Mouse (Mus musculus) heart, embryonic 10.5 days (tissue): Measurements from ENCODE around the gene Ehd4. TPM values are rescaled to one million over a fixed set of nuclear protein-coding genes. Genes with fewer than 3 reads are reported as not detected.

Experiments used
- DNase-seq: peaks from one replicate; pipeline ENCODE4 v3.0.0-alpha.2; 2017; ENCODE audit warnings: low spot score
- H3K27ac ChIP-seq: fragments of 300-500 bp; sonication (generic); 2 replicates; pipeline ENCODE4 v1.5.1; 2016; ENCODE audit warnings: mild to moderate bottlenecking
- H3K27me3 ChIP-seq: fragments of 300-500 bp; sonication (generic); 2 replicates; pipeline ENCODE4 v1.6.1; 2016; ENCODE audit warnings: mild to moderate bottlenecking; ENCODE audit not compliant: poor library complexity, insufficient read depth, severe bottlenecking
- H3K36me3 ChIP-seq: fragments of 300-500 bp; sonication (generic); 2 replicates; pipeline ENCODE4 v1.6.1; 2016; ENCODE audit warnings: mild to moderate bottlenecking, moderate library complexity
- H3K4me1 ChIP-seq: fragments of 300-500 bp; sonication (generic); 2 replicates; pipeline ENCODE4 v1.6.1; 2016; ENCODE audit warnings: mild to moderate bottlenecking
- H3K4me3 ChIP-seq: fragments of 300-500 bp; sonication (generic); 2 replicates; pipeline ENCODE4 v1.5.1; 2016; ENCODE audit warnings: mild to moderate bottlenecking, moderate library complexity
- H3K9me3 ChIP-seq: fragments of 300-500 bp; sonication (generic); 2 replicates; pipeline ENCODE4 v1.6.1; 2016; ENCODE audit warnings: mild to moderate bottlenecking, moderate library complexity
- WGBS: fragments of 180-500 bp; shearing (Covaris S2); methylation state at CpG from one replicate; pipeline ENCODE4 v1.1.7; 2016; 5-methylcytosine and 5-hydroxymethylcytosine counted together
- polyA plus RNA-seq: library from polyadenylated mRNA; unstranded; fragments of >200 nt; fragmentation: Nextera tagmentation; extraction: Ambion mirVana; gene quantifications from 2 replicates; pipeline ENCODE4 v1.2.1, GENCODE M21; 2016

Gene Ehd4
- polyA plus RNA-seq, 1 experiment from 2014 or later, result 115 TPM

DNA sequence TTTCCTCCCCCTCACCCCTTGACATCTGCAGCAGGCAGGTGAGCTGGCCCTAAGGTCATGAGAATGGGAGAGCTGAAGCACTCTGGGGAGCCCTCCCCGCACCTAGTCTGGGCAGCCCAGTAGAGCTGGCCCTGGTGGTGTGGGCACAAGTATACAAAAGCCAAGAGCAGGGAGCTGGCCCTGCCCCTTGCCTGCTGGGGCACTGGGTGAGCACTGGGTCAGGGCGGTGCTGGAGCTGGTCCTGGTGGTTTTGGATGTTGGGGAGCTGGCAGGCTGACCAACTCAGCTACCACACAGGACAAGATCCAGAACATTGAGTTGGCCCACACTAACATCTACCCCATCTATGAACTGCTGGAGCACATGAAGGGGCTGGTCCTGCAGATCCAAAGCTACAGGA lies 5.0 kb upstream of the Ehd4 start:
- H3K4me3 ChIP-seq, result no peak overlapping the region
- peak overlapping the region; percentile 65 for H3K27ac ChIP-seq
- DNase-seq, result no peak
- 78% methylated on average over 2 of the region's 2 CpGs for WGBS
- H3K4me1 ChIP-seq, result peaks cover 8% of the 10 kb centered on the region
- H3K27me3 ChIP-seq, result no peaks in the 10 kb centered on the region
- H3K9me3 ChIP-seq, result no peaks in the 10 kb centered on the region
- H3K36me3 ChIP-seq, result no peaks in the 10 kb centered on the region

DNA sequence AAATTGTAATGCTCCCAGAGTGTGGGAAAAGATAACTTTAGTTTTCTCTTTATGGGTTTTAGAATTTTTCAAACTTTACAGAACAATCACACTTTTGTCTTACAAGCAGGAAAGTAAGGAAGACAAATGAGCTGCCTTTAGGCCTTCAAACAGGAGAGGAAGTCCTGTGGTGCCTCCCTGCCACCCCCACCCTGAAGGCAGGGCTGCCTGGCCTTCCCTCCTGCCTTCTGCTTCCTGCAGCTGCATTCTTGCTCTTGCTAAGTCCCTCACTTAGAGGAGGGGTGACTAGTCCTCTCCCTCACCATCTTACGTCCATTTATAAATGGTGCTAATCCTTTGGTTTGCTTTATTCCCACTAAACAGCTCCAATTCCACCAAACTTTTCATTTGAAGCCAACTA lies 4.4 kb upstream of the Ehd4 start:
- DNase-seq, result no peak
- H3K4me1 ChIP-seq, result peaks cover 8% of the 10 kb centered on the region
- H3K27me3 ChIP-seq, result no peaks in the 10 kb centered on the region
- 28% methylated on average over 1 of the region's 1 CpGs for WGBS
- no peak overlapping the region for H3K4me3 ChIP-seq
- no peak overlapping the region for H3K27ac ChIP-seq
- no peaks in the 10 kb centered on the region for H3K36me3 ChIP-seq
- no peaks in the 10 kb centered on the region for H3K9me3 ChIP-seq

DNA sequence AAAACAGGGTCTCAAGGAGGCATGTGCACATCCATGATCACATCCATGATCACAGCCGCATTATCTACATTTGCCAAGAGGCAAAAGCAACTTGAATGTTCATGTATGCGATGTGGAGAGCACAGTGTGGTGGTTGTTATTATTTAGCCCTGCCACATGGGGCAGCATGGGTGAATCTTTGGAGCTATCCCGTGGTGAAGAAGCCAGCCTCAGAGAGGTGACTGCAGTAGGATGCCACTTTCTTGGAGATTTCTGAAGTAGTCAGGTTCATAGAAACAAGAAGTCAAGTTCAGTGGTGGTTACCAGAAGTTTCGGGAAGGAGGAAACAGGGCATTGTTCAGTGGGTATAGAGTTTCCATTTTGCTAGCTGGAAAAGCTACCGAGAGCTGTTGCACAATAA lies 3.6 kb upstream of the Ehd4 start:
- no peak overlapping the region for H3K27ac ChIP-seq
- no peaks in the 10 kb centered on the region for H3K36me3 ChIP-seq
- 59% methylated on average over 5 of the region's 5 CpGs for WGBS
- no peaks in the 10 kb centered on the region for H3K9me3 ChIP-seq
- no peak for DNase-seq
- H3K27me3 ChIP-seq, result no peaks in the 10 kb centered on the region
- peaks cover 8% of the 10 kb centered on the region for H3K4me1 ChIP-seq
- no peak overlapping the region for H3K4me3 ChIP-seq

DNA sequence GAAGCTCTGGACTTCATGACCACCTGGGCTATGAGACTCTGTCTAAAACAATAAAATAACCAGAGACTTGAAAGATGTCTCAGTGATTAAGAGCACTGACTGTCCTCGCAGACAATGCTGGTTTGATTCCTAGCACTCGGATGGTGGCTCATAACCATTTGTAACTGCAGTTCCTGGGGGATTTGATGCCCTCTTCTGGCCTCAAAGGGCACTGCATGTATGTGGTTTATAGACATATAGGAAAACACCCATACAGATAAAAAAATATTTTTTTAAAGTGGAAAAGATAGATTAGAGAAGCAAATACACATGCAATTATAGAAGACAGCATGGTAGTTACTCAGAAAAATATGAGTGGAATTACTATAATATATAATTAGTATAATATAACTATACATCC lies 3.2 kb upstream of the Ehd4 start:
- H3K4me3 ChIP-seq, result no peak overlapping the region
- H3K9me3 ChIP-seq, result no peaks in the 10 kb centered on the region
- peaks cover 11% of the 10 kb centered on the region for H3K4me1 ChIP-seq
- 72% methylated on average over 2 of the region's 2 CpGs for WGBS
- no peak overlapping the region for H3K27ac ChIP-seq
- no peaks in the 10 kb centered on the region for H3K27me3 ChIP-seq
- H3K36me3 ChIP-seq, result no peaks in the 10 kb centered on the region
- no peak for DNase-seq

DNA sequence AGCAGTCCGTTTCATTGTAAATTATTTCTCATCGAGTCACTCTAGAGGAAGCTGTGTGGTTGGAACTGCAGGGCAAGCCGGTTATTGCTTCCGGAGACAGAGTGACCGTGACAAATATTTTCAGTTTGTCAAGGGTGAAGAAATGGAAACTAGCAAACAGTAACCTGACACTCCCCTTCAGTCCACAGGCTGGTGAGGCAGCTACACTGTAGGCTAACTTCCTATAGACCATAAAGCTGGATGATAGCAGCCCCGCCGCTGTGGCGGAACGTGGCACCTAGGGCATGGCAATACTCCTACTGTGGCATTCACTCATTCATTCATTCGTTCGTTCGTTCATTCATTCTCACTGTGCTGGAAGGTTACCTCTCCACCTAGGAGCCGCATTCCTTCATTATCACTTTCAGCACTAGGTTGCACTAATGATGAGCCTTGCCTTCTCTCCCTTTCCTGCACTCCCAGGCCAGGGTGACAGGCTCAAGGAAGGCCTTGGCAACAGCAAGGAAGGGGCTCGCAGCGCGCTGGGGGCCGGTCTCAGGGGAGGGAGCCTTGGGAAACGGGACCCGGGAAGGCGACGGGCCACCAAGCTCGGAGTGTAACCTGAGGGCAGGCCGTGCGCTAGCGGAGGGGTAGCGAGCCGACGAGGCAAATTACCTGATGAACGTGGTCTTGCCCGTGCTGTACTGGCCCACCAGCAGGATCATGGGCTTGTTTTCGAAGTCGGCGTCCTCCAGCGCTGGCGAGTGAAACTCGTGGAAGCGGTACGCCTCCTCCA lies 633 bp downstream of the Ehd4 start:
- 2% methylated on average over 37 of the region's 38 CpGs for WGBS
- peak overlapping the region; percentile 92 for H3K27ac ChIP-seq
- H3K36me3 ChIP-seq, result peaks cover 14% of the 10 kb centered on the region; the same call in 1 of the 2 replicates
- no peaks in the 10 kb centered on the region for H3K9me3 ChIP-seq
- H3K27me3 ChIP-seq, result no peaks in the 10 kb centered on the region
- DNase-seq, result no peak
- peak overlapping the region; percentile 88 for H3K4me3 ChIP-seq
- peaks cover 10% of the 10 kb centered on the region for H3K4me1 ChIP-seq

DNA sequence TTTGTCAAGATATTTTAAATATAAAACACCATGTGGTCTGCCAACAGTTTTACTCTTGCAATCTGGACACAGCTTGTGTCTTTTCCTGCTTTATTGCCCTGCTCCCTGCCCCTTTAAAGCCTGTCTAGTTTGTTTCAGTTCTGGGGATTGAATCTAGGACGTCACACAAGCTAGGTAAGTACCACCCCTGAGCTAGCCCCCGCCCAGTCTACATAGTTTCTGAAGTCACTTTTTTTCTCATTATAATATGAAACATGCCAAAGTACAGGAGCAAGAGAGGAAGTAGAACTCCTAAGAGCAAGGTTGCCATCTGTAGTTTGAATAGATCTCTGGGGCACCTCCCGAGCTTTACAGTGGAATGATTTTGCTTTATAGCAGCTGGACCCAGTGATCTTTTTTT lies 3.8 kb downstream of the Ehd4 start:
- Histone ChIP-seq H3K4me1 (peaks cover 26% of the 10 kb centered on the region), H3K27me3 (no peaks in the 10 kb centered on the region), H3K4me3 (no peak overlapping the region), H3K27ac (0 out of 2 replicates have a peak overlapping the region, but pooled peaks have one; percentile 22), H3K36me3 (peaks cover 14% of the 10 kb centered on the region; the same call in 1 of the 2 replicates), H3K9me3 (no peaks in the 10 kb centered on the region)
- WGBS, result 85% methylated on average over 3 of the region's 3 CpGs
- no peak for DNase-seq

DNA sequence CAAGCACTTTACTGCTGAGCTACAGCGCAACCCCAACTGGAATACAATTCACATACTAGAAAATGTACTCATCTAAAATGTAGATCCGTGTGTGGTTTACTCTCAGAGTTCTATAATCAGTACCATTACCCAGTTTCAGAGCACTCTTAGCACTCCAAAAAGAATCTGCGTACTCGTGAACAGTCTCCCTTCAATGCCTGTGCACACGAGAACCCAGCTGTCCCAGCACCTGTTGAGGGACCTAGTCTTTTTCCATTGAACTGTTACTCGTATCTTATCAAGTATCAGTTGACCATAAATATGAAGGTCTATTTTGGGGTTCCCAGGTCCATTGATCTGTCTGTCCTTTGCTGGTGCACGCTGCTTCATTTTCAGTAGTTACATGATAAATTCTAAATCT lies 4.8 kb downstream of the Ehd4 start:
- no peaks in the 10 kb centered on the region for H3K9me3 ChIP-seq
- no peak overlapping the region for H3K4me3 ChIP-seq
- no peaks in the 10 kb centered on the region for H3K27me3 ChIP-seq
- 0 out of 2 replicates have a peak overlapping the region, but pooled peaks have one; percentile 16 for H3K27ac ChIP-seq
- DNase-seq, result no peak
- peaks cover 24% of the 10 kb centered on the region for H3K4me1 ChIP-seq
- H3K36me3 ChIP-seq, result peaks cover 14% of the 10 kb centered on the region; the same call in 1 of the 2 replicates
- WGBS, result 81% methylated on average over 7 of the region's 7 CpGs

DNA sequence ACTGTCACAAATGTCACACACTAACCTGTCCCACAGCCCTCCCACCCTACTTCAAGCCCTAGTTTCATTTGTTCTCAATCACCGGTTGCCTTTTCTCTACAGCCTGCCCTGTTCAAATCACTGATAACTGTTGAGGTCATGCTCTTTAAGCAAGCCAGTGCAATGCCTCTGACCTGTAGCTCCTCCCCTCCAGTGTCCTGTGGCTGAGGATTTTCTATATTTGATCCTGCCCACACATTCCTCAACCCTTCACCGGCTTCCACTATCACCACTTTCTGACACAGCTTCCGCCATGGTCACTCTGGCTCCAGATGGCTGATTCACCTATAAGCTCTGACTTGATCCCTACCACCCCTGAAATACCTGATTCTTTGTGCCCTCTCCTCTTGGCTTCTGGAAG lies 6.4 kb downstream of the Ehd4 start:
- Histone ChIP-seq H3K9me3 (no peaks in the 10 kb centered on the region), H3K27me3 (no peaks in the 10 kb centered on the region), H3K36me3 (peaks cover 18% of the 10 kb centered on the region; the same call in 1 of the 2 replicates), H3K4me3 (peak overlapping the region; percentile 12; the same call in 1 of the 2 replicates), H3K27ac (peak overlapping the region; percentile 82), H3K4me1 (peaks cover 24% of the 10 kb centered on the region)
- WGBS, result 18% methylated on average over 3 of the region's 3 CpGs
- peak; percentile 85 for DNase-seq

DNA sequence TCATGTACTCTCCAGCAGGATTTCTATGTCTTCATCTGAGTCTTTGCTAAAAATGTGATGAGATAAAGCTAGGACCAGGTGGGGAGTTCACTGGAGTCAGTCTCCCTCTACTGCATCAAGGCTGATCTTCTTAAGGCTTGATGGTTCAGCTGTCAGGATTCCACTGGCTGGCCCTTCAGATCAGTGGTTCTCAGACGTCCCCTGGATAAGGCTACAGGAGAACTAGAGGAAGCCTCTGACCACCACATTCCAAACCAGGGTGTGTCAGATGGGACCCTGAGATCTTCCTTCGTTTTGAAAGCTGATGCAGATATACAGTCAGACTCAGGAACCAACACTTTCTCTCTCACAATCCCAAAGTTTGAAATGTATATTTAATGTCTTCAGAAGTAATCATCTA lies 7.0 kb downstream of the Ehd4 start:
- H3K27me3 ChIP-seq, result no peaks in the 10 kb centered on the region
- 0 out of 2 replicates have a peak overlapping the region, but pooled peaks have one; percentile 12 for H3K4me3 ChIP-seq
- peak overlapping the region; percentile 82; the same call in 1 of the 2 replicates for H3K27ac ChIP-seq
- peaks cover 18% of the 10 kb centered on the region; the same call in 1 of the 2 replicates for H3K36me3 ChIP-seq
- no peaks in the 10 kb centered on the region for H3K9me3 ChIP-seq
- DNase-seq, result no peak
- H3K4me1 ChIP-seq, result peaks cover 19% of the 10 kb centered on the region
- WGBS, result 21% methylated on average over 2 of the region's 2 CpGs

DNA sequence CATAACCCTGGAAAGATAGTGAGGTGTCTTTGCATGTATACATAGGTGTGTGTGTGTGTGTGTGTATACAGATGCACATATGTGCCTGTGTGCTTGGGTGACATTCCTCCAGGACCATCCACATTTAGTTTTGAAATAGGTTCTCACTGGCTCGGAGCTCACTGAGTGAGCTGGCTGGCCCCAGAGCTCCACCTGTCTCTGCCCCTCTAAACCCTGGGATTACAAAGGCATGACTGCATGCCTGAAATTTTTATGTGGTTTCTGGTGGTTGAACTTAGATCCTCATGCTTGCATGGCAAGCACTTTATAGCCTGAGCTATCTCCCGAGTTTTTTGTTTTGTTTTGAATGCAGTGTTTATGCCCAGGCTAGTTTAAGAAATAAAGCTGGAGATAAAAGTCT lies 7.9 kb downstream of the Ehd4 start:
- DNase-seq, result no peak
- H3K9me3 ChIP-seq, result no peaks in the 10 kb centered on the region
- 0 out of 2 replicates have a peak overlapping the region, but pooled peaks have one; percentile 42 for H3K27ac ChIP-seq
- H3K4me3 ChIP-seq, result no peak overlapping the region
- H3K4me1 ChIP-seq, result peaks cover 19% of the 10 kb centered on the region
- no peaks in the 10 kb centered on the region for H3K27me3 ChIP-seq
- peaks cover 16% of the 10 kb centered on the region for H3K36me3 ChIP-seq
- 70% methylated on average over 2 of the region's 2 CpGs for WGBS

DNA sequence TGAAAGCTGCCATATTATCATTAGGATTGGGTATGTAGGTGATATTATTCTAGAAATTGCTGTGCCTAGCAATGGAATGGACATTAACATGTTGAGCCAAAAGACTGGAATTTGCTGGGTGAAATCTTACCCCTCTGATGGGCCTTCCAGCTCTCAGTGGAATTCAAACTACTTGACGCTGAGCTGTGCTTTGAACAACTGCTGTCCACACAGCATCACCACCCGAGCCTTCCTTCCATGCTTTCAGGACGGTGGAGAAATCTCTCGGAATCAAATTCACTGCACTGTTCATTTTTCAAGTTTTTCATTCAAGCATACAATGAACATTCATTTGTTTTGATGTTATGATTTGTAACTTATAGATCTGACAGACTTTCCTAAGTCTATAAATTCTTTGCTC lies 10.0 kb downstream of the Ehd4 start:
- Histone ChIP-seq H3K4me1 (peaks cover 34% of the 10 kb centered on the region), H3K4me3 (no peak overlapping the region), H3K27ac (no peak overlapping the region), H3K36me3 (peaks cover 8% of the 10 kb centered on the region), H3K27me3 (no peaks in the 10 kb centered on the region), H3K9me3 (no peaks in the 10 kb centered on the region)
- WGBS, result 73% methylated on average over 4 of the region's 4 CpGs
- no peak for DNase-seq

DNA sequence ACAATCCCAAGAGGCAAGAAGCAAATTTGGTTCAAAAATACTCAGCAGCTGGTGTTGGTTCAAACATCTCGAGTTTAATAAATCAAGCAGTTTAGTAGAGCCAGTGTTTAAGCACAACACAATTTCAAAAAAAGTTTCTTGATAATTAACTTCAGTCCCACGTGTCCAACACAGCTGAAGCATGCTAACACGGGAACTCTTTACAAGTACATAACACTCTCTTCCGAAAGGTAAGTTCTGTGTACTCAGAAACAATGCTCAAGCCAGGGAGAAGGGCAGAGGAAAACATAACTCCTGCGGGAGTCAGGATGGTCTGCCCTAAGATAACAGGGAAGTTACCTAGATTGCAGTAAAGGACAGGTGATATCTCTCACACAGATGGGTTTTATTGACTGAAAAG lies 12.1 kb downstream of the Ehd4 start:
- no peak overlapping the region for H3K4me3 ChIP-seq
- H3K27me3 ChIP-seq, result no peaks in the 10 kb centered on the region
- no peak for DNase-seq
- H3K27ac ChIP-seq, result no peak overlapping the region
- H3K36me3 ChIP-seq, result peaks cover 8% of the 10 kb centered on the region
- peaks cover 32% of the 10 kb centered on the region for H3K4me1 ChIP-seq
- 85% methylated on average over 5 of the region's 5 CpGs for WGBS
- H3K9me3 ChIP-seq, result no peaks in the 10 kb centered on the region

DNA sequence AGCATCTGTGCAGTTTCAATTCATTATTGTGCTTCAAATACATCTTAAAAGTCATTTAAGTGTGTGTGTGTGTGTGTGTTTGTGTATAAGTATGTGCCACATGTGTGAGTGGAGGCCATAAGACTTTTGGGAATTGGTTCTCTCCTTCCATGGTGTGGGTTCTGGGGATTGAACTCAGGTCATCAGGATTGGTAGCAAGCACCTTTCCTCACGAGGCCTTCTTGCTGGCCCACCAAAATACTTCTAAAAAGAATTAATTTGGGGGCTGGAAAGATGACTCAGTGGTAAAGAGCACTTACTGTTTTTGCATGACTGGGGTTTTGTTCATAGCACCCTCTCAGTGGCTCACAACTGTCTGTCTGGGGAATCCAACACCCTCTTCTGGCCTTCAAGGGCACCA lies 12.7 kb downstream of the Ehd4 start:
- Histone ChIP-seq H3K36me3 (peaks cover 10% of the 10 kb centered on the region), H3K27me3 (no peaks in the 10 kb centered on the region), H3K4me3 (no peak overlapping the region), H3K4me1 (peaks cover 37% of the 10 kb centered on the region), H3K9me3 (no peaks in the 10 kb centered on the region), H3K27ac (no peak overlapping the region)
- WGBS, result 79% methylated on average over 1 of the region's 1 CpGs
- DNase-seq, result no peak
